Mouse (Mus musculus) adipocyte (in vitro differentiated cells): ENCODE results near the gene Cyth4.
A peak's percentile ranks its signal among the peaks of the same experiment; 100 is the strongest.

Experiments used
- DNase-seq: peaks from one replicate; pipeline ENCODE4 v3.0.0-alpha.2; 2016; ENCODE audit warnings: low spot score

Gene Cyth4

DNA sequence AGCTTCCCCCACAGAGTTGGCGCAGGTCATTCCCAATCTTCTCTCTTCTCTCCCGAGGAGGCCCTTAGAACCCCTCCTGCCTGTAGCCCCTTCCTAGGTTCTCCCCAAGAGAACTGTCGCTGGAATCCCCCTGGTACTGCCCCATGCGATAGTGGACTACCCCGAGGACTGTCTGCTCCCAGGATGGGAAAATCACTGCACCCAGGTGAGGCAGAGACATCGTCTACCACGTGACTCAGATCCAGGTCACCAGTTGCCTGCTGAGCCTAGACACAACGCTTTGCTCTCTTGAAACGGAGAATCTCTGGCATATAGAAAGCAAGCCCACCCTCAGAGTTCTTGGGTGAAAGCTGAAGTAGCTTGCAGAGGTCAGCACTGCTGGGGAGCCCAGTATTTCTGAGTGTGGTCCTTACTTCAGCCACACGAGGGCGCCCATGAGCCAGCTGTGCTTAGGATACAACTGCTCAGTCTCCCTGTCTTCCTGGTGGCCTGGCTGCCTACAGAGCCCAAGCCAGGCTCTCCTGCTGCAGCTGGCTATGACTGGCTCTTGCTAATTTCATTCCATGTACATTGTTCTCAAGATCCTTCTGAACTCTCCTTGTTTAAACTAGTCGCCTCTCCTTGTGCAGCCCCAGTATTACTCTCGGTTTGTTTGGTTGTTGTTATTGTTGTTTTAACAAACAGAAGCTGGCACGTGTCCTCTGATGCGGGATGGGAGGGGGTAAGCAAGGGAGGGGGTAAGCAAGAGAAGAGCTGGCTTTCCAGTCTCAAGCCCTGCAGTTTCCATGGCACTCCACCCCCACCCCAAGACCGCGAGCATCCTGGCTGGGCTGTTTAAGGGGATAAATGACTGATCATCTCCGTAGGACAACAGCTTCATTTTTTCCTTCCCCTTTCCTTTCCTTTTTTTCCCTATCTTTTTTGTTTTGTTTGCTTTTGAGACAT, 9.5 kb upstream of the Cyth4 start:
- DNase-seq, result peak; percentile 85

DNA sequence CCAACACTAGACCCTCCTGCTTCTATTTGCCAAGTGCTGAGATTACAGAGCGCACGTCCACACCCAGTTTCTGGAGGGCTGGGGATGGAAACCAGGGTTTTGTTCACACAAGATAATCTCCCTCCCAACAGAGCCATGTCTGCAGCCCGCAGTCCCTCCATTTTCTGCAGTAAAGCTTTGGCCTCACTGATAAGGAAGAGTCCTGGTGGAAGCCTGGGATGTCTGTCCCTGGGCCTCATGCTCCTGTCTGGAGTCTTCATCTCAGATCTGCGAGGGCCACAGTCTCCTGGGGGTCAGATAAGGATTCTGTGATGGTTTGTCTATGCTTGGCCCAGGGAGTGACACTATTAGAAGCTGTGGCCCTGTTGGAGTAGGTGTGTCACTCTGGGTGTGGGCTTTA, 8.8 kb upstream of the Cyth4 start:
- no peak for DNase-seq

GRCm38 (mm10) chr15:78588900-78589299, 7.9 kb upstream of the Cyth4 start:
- DNase-seq, result no peak

- DNase-seq, result no peak
These were observed 6.9 kb upstream of the Cyth4 start for GRCm38 (mm10) chr15:78589936-78590335.

GRCm38 (mm10) chr15:78590785-78591184, 6.1 kb upstream of the Cyth4 start:
- DNase-seq, result no peak

- DNase-seq, result no peak
These were observed 5.0 kb upstream of the Cyth4 start for GRCm38 (mm10) chr15:78591680-78592451.

DNA sequence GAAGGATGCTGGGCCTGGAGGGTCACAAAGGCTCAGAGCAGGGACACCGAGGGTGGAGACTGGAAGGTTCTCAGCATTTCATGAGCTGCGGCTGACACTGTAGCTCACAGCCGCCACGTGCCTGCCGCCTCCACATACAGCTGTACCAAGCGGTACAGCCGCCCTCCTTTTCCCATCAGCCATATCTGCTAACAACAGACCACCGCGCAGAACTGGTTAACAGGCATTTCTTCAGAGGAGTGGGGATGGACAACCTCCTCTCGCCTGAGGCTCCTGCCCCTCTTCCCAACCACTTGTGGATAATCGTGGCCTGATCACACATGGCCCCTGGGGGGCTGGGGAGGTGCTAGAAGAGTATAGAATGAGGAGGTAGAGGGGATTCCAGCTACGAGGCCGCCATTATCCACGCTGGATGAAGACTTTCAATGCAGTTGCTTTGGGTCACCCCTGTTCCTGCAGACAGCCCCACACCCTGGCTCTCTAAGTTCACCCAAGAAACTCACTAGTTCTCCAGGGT, 4.3 kb upstream of the Cyth4 start:
- no peak for DNase-seq

DNA sequence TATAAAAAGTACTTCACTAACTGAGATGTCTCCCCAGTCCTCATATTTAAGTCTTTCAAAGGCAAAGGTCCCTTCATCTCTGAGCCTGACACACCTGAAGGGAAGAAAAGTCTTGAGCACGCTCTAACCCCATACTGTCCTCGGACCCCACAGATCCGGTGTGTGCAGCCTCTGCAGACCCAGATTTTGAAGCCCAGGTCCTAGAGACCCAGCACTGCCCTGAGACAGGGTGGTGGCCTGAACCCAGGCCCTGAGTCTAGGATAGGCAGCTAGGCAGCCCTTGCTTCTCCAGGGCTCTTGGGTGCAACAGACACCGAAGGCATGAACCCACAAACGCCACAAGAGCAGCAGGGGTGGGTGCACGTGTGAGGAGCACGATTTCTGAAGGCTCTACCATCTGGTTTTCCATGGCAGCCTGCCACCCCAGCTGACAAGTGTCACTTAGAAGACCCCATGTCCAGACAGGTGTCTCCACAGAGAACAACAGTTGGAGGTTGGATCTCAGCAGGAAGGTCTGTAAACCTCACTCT, 2.9 kb upstream of the Cyth4 start:
- DNase-seq, result no peak

GRCm38 (mm10) chr15:78594831-78595230, 2.0 kb upstream of the Cyth4 start:
- no peak for DNase-seq

DNA sequence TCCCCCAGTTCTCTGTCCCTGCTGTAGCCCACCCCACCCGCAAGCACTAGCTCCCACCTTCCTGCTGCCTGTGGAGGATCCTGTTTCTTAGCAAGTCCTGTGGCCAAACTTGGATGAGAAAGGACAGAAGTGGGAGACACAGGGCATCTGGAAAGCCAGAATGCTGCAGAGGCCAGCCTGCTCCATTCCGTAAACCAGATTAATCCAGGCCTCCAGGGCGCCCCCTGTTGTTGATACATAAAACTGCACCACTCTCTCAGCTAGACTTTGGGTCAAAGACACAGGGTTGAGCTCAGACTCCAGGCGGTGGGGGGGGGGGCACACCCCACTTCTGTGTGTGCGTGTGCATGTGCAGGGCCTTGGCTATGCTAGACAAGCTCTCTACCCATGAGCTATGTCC, 1.4 kb upstream of the Cyth4 start:
- DNase-seq, result no peak

GRCm38 (mm10) chr15:78596504-78596903, 343 bp upstream of the Cyth4 start:
- DNase-seq, result no peak

DNA sequence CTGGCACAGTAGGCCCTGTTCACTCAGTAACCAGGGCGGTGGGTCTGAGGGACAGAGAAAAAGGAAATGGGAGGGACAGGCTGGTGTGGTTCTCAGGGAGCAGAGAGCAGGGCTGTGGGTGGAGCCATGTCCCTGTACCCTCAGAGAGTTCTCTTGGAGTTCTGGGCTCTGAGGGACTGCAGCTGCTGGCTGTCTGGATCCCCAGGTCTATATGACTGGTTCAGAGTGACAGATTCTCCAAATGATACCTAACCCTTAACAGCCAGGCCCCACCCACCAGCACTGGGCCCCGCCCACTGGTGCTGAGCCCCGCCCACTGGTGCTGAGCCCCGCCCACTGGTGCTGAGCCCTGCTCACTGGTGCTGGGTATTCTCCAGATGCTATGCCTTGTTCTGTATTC, 882 bp downstream of the Cyth4 start:
- DNase-seq, result no peak

DNA sequence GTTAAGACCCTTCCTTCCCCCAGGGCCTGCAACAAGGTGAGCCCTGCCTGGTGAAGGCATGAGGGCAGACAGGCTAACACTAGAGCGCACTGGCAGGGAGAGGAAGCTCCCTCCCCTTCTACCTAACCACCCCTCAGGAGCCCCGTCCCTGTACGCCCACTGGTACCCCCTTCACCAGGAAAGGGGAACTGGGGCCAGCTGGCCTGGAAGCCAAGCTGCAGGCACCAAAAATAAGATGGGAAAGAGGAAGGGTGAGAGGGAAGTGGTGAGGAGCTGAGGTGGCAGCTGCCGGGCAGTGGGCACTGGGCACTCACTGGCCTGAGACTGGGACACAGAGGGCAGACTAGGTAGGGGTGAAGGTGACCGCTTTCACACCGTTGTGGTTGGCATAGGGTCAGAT, 2.3 kb downstream of the Cyth4 start:
- DNase-seq, result no peak

GRCm38 (mm10) chr15:78599529-78600193, 2.8 kb downstream of the Cyth4 start:
- DNase-seq, result no peak

DNA sequence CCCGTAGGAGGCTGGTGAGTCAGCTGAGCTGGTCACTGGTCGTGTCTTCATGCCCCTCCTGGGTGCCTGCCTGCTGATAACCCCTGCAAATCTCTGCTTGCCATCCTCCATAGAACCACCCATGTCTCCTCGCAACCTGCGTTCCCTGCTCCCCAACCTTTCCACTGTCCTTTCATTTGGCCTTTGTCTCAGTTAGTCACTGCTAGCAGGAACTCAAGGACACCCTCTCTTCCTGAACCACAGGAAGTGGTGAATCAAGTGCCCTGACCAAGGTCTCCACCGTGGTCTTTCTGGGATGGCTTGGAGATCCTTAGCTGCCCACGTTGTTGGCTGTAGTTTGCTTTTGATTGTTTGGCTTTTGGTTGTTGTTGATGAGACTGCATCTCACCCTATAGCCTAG, 4.3 kb downstream of the Cyth4 start:
- DNase-seq, result no peak

GRCm38 (mm10) chr15:78604255-78604654, 7.4 kb downstream of the Cyth4 start:
- DNase-seq, result no peak

DNA sequence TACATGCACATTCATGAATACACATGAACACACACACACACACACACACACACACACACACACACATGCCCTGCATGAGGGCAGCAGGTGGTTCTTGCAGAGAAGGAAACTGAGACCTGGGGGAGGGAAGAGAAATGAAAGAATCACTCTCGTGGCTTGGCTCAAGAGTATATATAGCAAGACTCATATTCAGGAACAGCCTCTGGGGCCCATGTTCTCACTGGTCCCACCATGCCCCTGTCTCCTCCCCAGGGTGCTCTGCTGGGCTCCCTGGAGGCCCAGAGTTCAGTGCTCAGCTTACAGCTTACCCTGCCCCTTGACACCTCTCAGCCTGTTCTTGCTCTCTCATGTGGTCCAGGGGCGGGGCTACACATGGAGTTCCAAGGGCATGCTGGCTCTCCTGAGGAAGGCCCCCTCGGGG, 8.5 kb downstream of the Cyth4 start:
- no peak for DNase-seq

DNA sequence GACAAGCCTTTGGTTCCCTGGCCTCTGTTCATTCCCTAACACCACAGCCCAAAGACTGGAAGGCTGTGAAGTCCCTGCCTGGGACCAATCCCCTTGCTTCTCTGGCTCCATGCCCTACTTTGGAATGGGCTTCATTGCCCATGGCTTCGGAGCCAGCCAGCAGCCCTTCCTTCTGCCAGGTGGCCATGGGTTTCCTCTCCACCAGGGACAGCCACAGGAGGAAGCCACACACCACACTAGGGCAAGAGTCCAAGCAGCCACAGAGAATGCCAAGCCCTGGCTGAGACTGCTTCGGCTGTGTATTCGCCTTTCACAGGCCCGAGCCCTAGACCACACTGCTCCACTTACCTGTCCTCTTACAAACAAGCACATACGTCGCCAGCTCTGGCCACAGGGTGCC, 9.2 kb downstream of the Cyth4 start:
- DNase-seq, result no peak

DNA sequence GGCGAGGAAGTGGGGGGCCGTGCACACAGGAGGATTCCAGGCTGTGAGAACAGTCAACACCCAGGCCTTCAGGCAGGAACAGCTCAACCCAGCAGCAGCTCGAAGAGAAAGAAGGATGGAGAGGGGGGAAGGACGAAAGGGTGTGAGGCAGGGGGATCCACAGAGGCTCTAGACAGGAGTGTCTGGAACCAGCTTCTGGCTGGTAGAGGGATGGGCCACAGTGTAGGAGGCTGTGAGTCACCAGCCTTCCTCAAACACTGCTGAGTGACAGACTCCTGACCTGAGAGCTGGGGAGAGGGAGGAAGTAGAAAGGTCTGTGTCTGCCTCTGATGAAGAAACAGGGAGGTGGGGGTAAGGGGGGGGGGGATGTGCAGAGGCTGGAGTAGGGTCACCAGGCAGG, 10.6 kb downstream of the Cyth4 start:
- DNase-seq, result no peak

GRCm38 (mm10) chr15:78610705-78611462, 14.0 kb downstream of the Cyth4 start:
- DNase-seq, result no peak

GRCm38 (mm10) chr15:78614536-78614935, 17.7 kb downstream of the Cyth4 start:
- DNase-seq, result no peak
